8 mouse cellular contexts compared by ENCODE assay signal in genomic region chrX:20920844-20921364, GRCm38 (mm10). TPM values are rescaled to one million over a fixed set of nuclear protein-coding genes. Genes with fewer than 3 reads are reported as not detected.
DNase-seq lines count a peak whose midpoint lies in the region; ATAC-seq lines count a peak whose summit lies in the region.

Gene Syn1, minus strand, starts transcription at chrX:20921004.

- peak within 1 kb of the TSS; percentile 91 for H3K4me3 ChIP-seq in megakaryocyte, embryonic 14.5 days (replicated peaks)

- intact Hi-C loops in gastrocnemius, postnatal 14 days (cut with DNase I; ENCODE audit: low total_unique reads) = no loop called here

- DNase-seq in ZHBTc4 (ENCODE audit: low read depth, low spot score) = peak; percentile 96
- DNase-seq in gastrocnemius, postnatal 14 days = peak; percentile 75
- peak; percentile 82 to 85 for DNase-seq in left cerebral cortex, adult 9 months (ENCODE audit: low spot score in 2 of 2)
- peak; percentile 78 to 83 for DNase-seq in right cerebral cortex, adult 2 months (ENCODE audit: low spot score in 2 of 2)
- peak; percentile 14 for DNase-seq in urinary bladder, postnatal 10 days (ENCODE audit: low spot score)

- H3K4me1 ChIP-seq in megakaryocyte, embryonic 14.5 days = peaks cover 13% of the 10 kb centered on the region

- peaks cover 7% of the 10 kb centered on the region; the same call in 1 of the 2 replicates for H3K9me3 ChIP-seq in megakaryocyte, embryonic 14.5 days

- H3K36me3 ChIP-seq in megakaryocyte, embryonic 14.5 days (replicated peaks; ENCODE audit: low read length) = peaks cover 10% of the 10 kb centered on the region

- peak; percentile 97 for ATAC-seq in common myeloid progenitor, adult 5-6 weeks (replicated peaks; ENCODE audit: low read depth, poor library complexity, severe bottlenecking)
- peak; percentile 97 for ATAC-seq in inflammation-experienced regulatory T-cells, adult 6 months

- peaks cover 43% of the 10 kb centered on the region for H3K27me3 ChIP-seq in megakaryocyte, embryonic 14.5 days (replicated peaks)

RNA-seq across cellular contexts. Expression of gene Syn1, which starts in this region (rescaled TPM):
- total RNA-seq in common myeloid progenitor, adult 5-6 weeks (2017) = not detected in 2 replicates
- total RNA-seq in gastrocnemius, postnatal 14 days (2021) = under 1 TPM; 0.20 to 0.29 TPM
- polyA plus RNA-seq in inflammation-experienced regulatory T-cells, adult 6 months (2017; shearing (Covaris generic)) = not detected
- 1.8 and 4.0 TPM in 2 replicates for polyA plus RNA-seq in megakaryocyte, embryonic 14.5 days (2012; ENCODE audit: insufficient read depth, low replicate concordance)

Comparison
In these comparisons a context has a peak if more than half of its experiments do, and no peak if none do; other contexts are left out.
1. Peak in every context shown above with its lines: DNase-seq, ATAC-seq and H3K4me3 ChIP-seq.
2. Peak in ATAC-seq in common myeloid progenitor, adult 5-6 weeks; RNA of the gene not detected or under 1 TPM.
3. Peak in DNase-seq in gastrocnemius, postnatal 14 days; RNA of the gene not detected or under 1 TPM.
4. Peak in ATAC-seq in inflammation-experienced regulatory T-cells, adult 6 months; RNA of the gene not detected or under 1 TPM.
5. DNase-seq: peak in every context shown above with its lines; median percentile 96 in ZHBTc4; 84 in left cerebral cortex, adult 9 months; 80 in right cerebral cortex, adult 2 months; 75 in gastrocnemius, postnatal 14 days; 14 in urinary bladder, postnatal 10 days.